Mouse (Mus musculus): Measurements from ENCODE around the gene Itsn1.

Itsn1 gene

GRCm38 (mm10) chr16:91846089-91846741, 117.1 kb downstream of the Itsn1 start:
- DNase-seq (ENCODE audit: low read depth, low spot score) = no peak

- no peak for DNase-seq (ENCODE audit: low read depth, low spot score)
Measured at GRCm38 (mm10) chr16:91847525-91848225, 118.6 kb downstream of the Itsn1 start.

- DNase-seq (ENCODE audit: low read depth, low spot score) = no peak
Measured at GRCm38 (mm10) chr16:91848505-91848904, 119.4 kb downstream of the Itsn1 start.

GRCm38 (mm10) chr16:91848906-91849603, 120.0 kb downstream of the Itsn1 start:
- DNase-seq (ENCODE audit: low read depth, low spot score) = no peak

GRCm38 (mm10) chr16:91850175-91850574, 121.1 kb downstream of the Itsn1 start:
- no peak for DNase-seq (ENCODE audit: low read depth, low spot score)

- DNase-seq (ENCODE audit: low read depth, low spot score) = no peak
Measured at GRCm38 (mm10) chr16:91851456-91852231, 122.6 kb downstream of the Itsn1 start.

GRCm38 (mm10) chr16:91852753-91853152, 123.7 kb downstream of the Itsn1 start:
- DNase-seq (ENCODE audit: low read depth, low spot score) = no peak

- no peak for DNase-seq (ENCODE audit: low read depth, low spot score)
Measured at GRCm38 (mm10) chr16:91853223-91853622, 124.1 kb downstream of the Itsn1 start.

- no peak for DNase-seq (ENCODE audit: low read depth, low spot score)
Measured at GRCm38 (mm10) chr16:91858695-91859094, 129.6 kb downstream of the Itsn1 start.

- DNase-seq (ENCODE audit: low read depth, low spot score) = no peak
Measured at GRCm38 (mm10) chr16:91859203-91859602, 130.1 kb downstream of the Itsn1 start.

- DNase-seq (ENCODE audit: low read depth, low spot score) = no peak
Measured at GRCm38 (mm10) chr16:91859958-91860357, 130.9 kb downstream of the Itsn1 start.

GRCm38 (mm10) chr16:91860471-91861125, 131.5 kb downstream of the Itsn1 start:
- DNase-seq (ENCODE audit: low read depth, low spot score) = no peak

- DNase-seq (ENCODE audit: low read depth, low spot score) = no peak
Measured at GRCm38 (mm10) chr16:91861784-91862371, 132.8 kb downstream of the Itsn1 start.

GRCm38 (mm10) chr16:91862836-91863235, 133.8 kb downstream of the Itsn1 start:
- DNase-seq (ENCODE audit: low read depth, low spot score) = no peak

- DNase-seq (ENCODE audit: low read depth, low spot score) = no peak
Measured at GRCm38 (mm10) chr16:91864646-91865332, 135.7 kb downstream of the Itsn1 start.

- DNase-seq (ENCODE audit: low read depth, low spot score) = no peak
Measured at GRCm38 (mm10) chr16:91865570-91866257, 136.6 kb downstream of the Itsn1 start.

- no peak for DNase-seq (ENCODE audit: low read depth, low spot score)
Measured at GRCm38 (mm10) chr16:91866258-91866634, 137.2 kb downstream of the Itsn1 start.

- no peak for DNase-seq (ENCODE audit: low read depth, low spot score)
Measured at GRCm38 (mm10) chr16:91867672-91868071, 138.6 kb downstream of the Itsn1 start.

- no peak for DNase-seq (ENCODE audit: low read depth, low spot score)
Measured at GRCm38 (mm10) chr16:91868943-91869911, 140.1 kb downstream of the Itsn1 start.
